Mouse (Mus musculus) left cerebral cortex, adult 8-10 months (tissue): ENCODE measurements around the gene Hcst. TPM values are rescaled to one million over a fixed set of nuclear protein-coding genes. Genes with fewer than 3 reads are reported as not detected.

Source experiments
- DNase-seq, 2 experiments: peaks; one replicate each; pipeline ENCODE4 v3.0.0; 2022; ENCODE audit warnings: low spot score in 2 of 2
- total RNA-seq, 4 experiments: library from RNA; stranded (reverse); gene quantifications; 2 replicates each; pipeline ENCODE4 v1.2.4; 2022

The Hcst gene
- total RNA-seq: 1 to 10 TPM in 3 of 4 experiments, not detected in 1; 1.4 to 3.0 (median 2.1) TPM

DNA sequence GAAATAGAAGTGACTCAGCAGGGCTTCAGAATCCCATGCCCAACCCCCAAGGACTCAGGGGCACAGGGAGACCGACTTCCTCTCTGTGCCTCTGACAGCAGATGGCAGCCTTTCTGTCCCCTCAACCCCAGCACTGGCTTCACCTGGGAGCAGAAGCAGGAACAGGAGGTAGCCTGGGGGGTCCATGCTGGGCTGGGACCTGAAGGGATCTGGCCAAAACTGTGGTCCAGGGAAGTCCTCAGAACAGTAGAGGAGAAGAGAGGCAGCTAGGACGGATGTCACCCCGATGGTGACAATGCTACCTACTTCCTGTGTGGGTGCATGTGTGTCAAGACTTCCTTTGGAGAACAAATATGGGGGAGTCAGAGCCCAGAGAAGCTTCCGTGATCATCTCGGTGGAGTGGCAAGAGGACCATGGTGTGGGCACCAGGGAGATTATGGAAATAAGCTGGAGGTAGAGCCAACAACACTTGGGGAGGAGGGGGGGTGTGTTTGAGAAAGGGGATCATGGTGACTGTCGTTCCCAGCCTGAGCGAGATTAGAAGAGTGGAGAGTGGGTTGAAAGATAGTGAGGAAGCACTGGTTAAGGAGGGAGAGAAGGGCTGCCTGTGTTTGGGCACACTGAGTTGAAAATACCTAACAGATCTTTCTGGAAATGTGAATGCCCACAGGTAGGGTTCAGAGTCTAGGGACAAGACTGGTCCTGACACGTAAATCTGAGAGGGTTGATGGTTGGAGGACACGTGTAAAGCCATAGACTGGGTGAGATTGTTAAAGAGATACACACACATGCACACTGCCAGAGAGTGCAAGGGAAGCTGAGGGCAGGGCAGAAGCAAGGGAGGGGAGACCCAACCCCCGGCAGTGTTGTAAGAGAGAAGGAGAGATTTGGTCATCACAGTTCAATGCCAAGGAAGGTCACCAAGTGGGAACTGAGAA lies at the start of gene Hcst:
TSS of gene Hcst (minus strand) at position 294 of the 939 bp plus-strand sequence.
- no peak for DNase-seq

GRCm38 (mm10) chr7:30464816-30465300 lies 45.2 kb upstream of the Hcst start:
- no peak for DNase-seq

DNA sequence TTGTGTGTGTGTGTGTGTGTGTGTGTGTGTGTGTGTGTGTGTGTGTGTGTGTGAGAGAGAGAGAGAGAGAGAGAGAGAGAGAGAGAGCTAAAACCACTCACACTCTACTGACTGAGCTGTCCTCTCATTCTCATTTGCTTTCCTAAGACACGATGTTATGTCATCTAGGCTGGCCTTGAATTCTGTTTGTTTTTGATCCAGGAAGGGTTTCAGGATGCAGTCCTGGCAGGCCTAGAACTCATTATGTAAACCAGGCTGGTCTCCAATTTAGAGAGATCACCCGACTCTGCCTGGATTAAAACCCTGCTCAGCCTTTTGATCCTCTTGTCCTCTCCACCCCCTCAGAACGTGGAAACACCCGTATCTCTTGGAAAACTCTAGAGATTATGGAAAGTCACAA lies 44.3 kb upstream of the Hcst start:
- no peak for DNase-seq

DNA sequence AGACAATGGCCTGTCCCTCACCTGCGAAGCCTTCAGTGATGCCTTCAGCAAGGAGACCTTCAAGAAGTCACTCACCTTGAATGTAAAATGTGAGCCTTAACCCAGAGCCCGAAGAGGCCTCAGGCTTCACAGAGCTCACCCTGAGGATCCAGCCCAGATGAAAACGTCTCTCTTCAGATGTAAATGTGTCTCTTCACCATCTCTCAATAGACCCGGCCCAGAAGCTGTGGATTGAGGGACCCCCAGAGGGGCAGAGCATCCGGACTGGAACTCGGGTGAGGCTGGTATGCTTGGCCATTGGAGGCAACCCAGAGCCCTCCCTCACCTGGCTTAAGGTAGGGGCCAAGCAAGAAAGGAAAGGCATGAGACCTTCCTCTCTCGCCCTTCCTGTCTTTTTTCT lies 43.9 kb upstream of the Hcst start:
- DNase-seq: no peak

DNA sequence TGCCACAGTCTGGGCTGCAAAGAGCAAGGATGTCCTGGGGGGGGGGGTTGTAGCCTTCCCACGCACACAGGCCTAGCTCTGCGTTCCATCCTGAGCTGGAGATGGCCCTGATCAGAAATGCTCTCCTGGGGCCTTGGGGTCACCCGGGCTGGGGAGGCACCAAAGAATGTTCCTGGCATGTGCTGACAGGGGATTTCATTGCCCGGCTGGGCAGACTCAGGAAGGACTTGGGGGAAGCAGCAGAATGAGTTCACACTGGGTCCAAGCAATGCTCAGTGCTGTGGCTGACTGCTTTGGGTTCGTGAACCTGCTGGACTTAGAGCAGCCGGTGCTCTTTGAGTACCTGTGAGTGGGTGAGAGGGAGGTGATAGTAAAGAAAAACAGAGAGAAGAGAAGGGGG lies 39.8 kb upstream of the Hcst start:
- DNase-seq: no peak

DNA sequence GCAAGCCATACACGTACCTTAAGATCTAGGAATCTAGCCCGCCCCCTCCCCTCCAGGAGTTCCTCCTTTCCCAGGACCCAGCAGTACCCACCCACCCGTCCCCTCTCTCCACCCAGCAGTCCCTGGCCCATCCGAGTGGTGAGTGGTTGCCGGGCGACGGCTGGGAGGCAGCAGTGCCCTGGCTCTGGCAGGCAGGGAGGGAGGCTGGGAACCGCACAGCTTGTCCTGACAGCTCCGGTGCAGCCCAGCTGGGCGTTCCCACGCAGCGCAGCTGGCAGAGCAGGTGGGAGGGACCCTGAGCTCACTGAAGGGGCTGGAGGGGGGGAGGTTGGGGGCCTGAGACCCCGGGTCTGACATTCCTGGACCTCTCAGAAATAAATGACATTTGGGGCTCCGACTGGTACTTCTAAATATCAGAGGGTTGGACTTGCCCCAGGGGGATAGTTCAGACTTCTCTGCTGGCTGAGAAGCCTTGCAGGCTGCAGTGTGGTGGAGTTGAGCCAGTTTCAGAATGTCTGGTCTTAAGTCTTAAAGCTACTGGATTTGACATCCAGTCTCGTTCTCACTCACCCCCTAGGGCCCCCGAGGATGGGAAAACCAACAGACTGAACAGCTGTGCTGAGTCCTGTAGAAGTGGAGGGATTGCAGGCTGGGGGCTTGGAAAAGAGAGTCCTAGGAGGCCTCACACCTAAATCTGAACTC lies 38.1 kb upstream of the Hcst start, which contains the start of the genes Kirrel2 and Nphs1:
TSS of gene Kirrel2 (minus strand) at position 62 of the 702 bp plus-strand sequence.
TSS of gene Nphs1 (plus strand) at position 687 of the 702 bp plus-strand sequence.
- DNase-seq: peak in 1 of 2 experiments; percentile 73

GRCm38 (mm10) chr7:30456911-30457628 lies 37.4 kb upstream of the Hcst start:
- DNase-seq: no peak

- no peak for DNase-seq
These were observed 36.8 kb upstream of the Hcst start for GRCm38 (mm10) chr7:30456487-30456886.

GRCm38 (mm10) chr7:30454259-30454658 lies 34.6 kb upstream of the Hcst start:
- DNase-seq: no peak

DNA sequence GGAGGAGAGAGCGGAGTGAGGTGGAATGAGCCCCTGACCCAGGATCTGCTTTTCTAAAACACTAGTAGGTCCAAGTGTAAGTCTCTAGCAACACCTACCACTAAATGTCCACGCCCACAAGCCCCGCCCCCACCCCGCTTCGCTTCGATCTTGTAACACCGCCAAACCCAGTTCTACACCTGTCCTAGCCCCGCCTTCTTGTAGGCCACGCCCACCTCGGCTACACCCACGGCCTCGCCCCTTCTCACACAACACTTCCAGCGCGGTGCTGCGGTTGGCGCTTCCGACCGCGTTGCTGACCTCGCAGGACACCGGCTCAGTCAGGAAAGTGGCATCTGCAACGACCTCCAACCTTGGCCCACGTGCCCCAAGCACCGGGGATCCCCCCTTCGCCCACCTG lies 34.1 kb upstream of the Hcst start:
- no peak for DNase-seq

GRCm38 (mm10) chr7:30453327-30453726 lies 33.7 kb upstream of the Hcst start:
- no peak for DNase-seq

GRCm38 (mm10) chr7:30450241-30450640 lies 30.6 kb upstream of the Hcst start:
- no peak for DNase-seq

GRCm38 (mm10) chr7:30444971-30445751 lies 25.5 kb upstream of the Hcst start, which contains the start of gene Aplp1:
Gene Aplp1 (minus strand): TSS chr7:30445535.
- peak; percentile 67 to 81 for DNase-seq

- DNase-seq: peak in 1 of 2 experiments; percentile 88
These were observed 24.7 kb upstream of the Hcst start for GRCm38 (mm10) chr7:30444154-30444970.

DNA sequence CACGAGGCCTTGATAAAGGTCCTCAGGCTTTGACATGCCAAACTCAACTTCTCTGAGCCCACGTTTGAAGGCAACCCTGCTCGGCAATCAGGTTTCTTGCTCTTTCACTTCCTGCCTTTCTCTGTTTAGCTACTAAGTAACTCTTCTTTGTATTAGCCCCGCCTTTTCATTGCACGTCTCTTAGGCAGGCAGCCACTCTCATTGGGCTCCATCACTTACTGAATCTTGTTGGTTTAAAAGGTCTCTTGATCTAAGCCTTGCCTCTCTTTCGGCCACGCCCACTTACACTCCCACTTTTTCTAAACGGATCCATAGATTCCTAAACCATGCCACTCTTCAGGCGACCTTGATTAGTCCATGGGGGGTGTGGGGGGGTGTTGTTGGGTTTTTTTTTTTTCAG lies 24.0 kb upstream of the Hcst start:
- DNase-seq: no peak

DNA sequence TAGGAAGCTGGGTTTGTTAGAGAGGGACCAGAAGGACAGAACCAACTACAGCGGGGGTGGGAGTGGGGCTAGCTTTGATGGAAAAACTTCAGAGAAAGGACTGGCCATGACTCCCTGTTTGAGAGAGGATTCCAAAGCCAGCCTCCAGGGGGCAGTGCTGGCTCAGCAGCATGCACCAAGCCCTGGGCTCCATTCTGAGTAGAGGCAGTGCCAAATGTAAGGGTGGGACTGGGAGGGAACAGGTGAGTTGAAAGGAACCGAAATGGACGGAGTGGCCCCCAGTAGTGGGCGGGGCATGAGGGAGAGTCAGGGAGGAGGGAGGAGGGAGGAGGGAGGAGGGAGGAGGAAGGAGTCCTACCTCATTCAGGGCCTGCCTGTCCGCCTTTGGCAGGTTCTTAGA lies 21.0 kb upstream of the Hcst start:
- DNase-seq: no peak

- no peak for DNase-seq
These were observed 20.1 kb upstream of the Hcst start for GRCm38 (mm10) chr7:30439734-30440133.

DNA sequence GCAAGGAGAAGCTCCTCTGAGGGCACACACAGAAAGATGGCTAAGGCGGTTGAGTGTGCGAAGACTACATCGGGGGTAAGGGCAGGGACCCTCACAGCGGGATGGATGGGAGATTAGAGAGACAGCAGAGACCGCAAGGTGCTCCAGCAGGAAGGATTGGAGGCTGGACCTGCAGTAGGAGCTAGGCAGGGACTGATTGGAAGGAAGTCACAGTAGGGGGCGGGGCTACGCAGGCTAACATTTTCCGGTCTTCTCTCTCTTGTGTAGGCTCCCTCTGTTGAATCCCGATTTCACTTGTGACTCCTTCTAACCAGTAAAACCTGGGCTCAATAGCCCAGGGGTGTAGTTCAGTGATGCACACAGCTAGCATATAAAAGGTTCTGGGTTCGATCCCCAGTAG lies 17.2 kb upstream of the Hcst start:
- DNase-seq: no peak

DNA sequence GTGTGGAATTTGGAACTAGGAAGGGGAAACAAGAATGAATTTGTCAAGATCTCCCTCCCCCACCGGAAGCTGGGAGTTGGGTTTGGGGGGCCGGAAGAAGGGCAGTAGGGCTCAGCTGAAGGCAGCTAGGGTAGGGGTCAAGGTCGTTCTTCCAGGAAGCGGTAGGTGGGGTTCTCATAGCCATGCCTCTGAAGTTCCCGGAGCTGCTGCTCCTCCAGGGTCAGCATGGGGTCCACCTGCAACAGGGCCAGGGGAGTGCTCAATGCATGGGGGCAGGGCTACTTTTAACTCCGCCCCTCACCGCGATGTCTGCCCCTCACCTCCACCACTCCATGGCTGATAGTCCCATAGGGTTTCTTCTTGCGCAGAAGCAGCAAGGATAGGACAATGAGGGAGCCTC lies 15.5 kb upstream of the Hcst start:
- DNase-seq: no peak

GRCm38 (mm10) chr7:30434701-30435100 lies 15.0 kb upstream of the Hcst start:
- no peak for DNase-seq
